Mouse (Mus musculus) induced T-regulatory cell, adult 2 months (primary cell): ENCODE data around the gene Tmem94.
A peak's percentile ranks its signal among the peaks of the same experiment; 100 is the strongest.
"Not testable (repeated sequence)": the region's sequence is repeated elsewhere in the genome, so short reads cannot be mapped to it uniquely, and the experiment has no call there.

ENCODE experiments used
- DNase-seq: peaks from one replicate; pipeline ENCODE4 v3.0.0-alpha.2; 2012; ENCODE audit warnings: low read depth

The Tmem94 gene

DNA sequence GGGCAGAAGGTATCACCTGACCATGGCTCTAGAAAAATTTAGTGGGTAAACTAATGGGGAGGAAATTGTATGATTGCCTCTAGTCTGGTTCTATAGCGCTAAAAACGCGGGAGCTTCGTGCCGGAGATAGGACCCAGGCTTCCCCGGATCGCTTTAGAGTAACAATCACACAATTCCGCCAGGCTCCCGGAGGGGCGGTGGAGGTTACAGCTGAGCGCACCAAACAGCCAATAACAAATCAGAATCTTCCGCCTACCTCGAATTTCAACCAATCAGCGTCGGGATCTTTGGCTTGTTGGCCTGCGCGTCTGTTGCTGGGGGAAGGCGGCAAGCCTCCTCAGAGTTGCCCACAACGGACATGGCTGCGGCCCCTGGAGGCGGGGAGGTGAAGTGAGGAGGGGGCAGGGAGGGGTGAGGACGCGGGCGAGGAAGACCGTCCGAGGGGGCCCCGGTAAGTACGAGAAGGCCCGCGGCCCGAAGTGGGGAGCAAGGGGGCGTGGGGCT lies at the start of gene Tmem94:
TSS of gene Tmem94 (plus strand) at position 331 of the 504 bp plus-strand sequence.
- peak; percentile 100 for DNase-seq

DNA sequence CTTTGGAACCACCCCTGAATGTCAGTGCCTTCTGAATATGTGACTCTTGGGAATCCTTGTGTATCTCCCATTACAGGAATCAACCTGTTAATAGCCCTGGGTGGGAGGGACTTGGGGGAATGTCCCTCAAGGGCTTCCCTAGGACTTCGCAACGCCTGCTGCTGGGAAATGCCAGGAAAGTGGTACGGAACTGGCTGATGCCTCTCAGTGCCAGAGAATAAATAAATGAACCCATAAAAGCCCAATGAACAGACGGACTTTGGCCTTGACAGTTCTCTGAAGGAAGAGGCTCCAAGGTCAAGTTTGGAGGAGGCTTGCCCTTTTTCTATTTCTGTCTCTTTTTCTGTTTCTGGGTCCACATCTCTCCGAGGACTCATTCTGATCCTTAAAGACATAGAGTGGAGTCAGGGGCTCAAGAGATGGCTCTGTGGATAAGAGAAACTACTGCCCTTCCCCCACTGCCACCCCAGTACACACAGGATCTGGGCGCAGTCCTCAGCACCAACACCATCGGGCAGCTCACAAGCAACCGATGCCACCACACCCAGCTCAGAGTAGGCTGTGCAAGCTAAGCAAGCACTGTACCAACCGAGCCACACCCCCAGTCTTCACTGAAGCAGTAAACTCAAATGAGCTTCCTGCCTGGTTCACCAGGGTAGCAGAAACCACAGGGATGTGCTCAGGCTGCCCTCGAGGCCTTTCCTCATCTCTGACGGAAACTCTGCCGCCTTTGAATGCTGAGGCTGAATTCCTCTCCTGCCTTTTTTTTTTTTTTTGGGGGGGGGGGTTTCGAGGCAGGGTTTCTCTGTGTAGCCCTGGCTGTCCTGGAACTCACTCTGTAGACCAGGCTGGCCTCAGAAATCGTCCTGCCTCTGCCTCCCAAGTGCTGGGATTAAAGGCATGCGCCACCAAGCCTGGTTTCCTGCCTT lies 48.6 kb upstream of the Tmem94 start:
- DNase-seq = peak; percentile 72

GRCm38 (mm10) chr11:115717660-115718390 lies 47.4 kb upstream of the Tmem94 start:
- peak; percentile 63 for DNase-seq

GRCm38 (mm10) chr11:115722638-115723037 lies 42.6 kb upstream of the Tmem94 start:
- peak; percentile 89 for DNase-seq

GRCm38 (mm10) chr11:115723231-115723630 lies 42.0 kb upstream of the Tmem94 start:
- no peak for DNase-seq

- no peak for DNase-seq
Measured at GRCm38 (mm10) chr11:115734041-115734686, 31.1 kb upstream of the Tmem94 start.

- no peak for DNase-seq
Measured at GRCm38 (mm10) chr11:115737608-115738208, 27.5 kb upstream of the Tmem94 start.

DNA sequence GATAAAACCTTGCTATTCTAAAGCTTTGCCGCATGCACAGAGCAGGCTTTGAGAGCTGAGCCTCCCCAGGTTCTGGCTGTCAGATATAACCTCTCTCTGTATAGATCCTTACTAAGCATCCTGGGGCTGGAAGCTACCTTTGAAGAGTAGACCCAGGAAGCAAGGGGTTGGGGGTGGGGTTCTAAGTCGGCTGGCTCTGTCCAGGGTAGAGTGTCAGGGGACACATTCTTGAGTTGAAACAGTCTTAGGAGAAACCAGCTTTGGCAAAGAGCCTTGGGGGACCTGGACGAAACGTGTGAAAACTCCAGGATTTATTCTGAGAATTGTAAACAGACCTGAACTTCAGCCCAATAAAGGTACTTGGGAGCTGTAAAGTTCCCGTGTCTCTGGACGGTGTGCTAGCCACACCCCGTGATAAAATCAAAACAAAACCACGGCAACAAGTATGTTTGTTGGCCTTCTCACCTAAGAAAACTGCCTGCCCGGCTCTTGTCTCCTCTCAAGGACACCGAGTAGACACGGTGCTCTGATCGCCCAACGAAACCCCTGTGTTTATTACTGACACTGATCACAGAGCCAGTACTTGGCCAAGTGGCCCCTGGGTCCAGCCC lies 26.9 kb upstream of the Tmem94 start:
- DNase-seq = no peak

DNA sequence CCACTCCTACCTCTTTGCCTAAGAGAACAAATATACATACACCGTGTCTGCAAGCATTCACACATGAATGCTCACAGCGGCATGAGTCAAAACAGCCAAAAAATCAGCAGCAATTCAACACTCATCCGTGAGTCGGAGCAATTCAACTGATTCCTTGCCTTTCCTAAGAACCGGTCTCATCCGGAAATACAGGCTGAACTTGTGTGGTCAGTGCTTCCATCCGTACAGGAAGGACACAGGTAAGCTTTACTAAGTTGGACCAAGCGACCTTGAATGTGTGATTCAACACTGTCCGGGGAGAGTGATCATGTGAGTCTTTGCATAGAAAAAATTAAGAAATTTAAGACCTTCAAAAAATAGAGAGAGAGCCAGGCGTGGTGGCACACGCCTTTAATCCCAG lies 24.2 kb upstream of the Tmem94 start:
- no peak for DNase-seq

DNA sequence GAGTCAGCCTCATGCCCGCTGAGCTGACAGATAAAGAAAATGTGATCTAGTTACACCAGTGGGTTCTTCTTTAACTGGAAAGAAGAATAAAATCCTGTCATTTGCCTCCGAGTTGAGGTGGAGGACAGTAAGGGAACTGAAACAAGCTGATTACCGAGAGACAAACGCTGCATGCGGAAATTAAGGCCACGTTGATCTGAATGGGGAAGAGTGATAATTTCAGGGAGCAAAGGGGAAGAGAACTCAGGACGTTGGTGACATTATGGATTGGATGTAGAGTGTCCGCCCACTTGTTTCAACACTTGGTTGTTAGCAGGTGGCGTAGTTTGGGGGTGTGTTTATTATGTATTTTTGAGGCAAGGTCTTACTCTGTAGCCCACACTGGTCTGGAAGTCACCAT lies 22.3 kb upstream of the Tmem94 start:
- DNase-seq = no peak

- no peak for DNase-seq
Measured at GRCm38 (mm10) chr11:115744385-115744784, 20.8 kb upstream of the Tmem94 start.

DNA sequence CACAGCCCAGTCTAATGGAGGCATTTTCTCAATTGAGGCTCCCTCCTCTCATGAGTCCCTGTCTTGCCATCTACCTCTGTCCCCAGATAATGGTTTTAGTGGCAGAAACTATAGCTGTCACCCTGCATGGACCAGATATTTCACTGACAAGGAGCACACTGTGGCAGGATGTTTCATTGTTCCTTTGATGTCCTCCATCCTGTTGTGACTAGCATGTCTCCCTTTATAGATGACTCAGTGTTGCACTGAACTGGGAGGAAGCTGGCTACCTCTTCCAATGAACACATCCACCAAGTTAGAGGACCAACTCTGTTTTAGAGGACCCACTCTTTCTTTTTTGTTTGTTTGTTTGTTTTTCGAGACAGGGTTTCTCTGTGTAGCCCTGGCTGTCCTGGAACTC lies 19.1 kb upstream of the Tmem94 start:
- DNase-seq = peak; percentile 70

GRCm38 (mm10) chr11:115746762-115747161 lies 18.5 kb upstream of the Tmem94 start:
- DNase-seq = peak; percentile 78

- peak; percentile 77 for DNase-seq
Measured at GRCm38 (mm10) chr11:115747351-115747750, 17.9 kb upstream of the Tmem94 start.

DNA sequence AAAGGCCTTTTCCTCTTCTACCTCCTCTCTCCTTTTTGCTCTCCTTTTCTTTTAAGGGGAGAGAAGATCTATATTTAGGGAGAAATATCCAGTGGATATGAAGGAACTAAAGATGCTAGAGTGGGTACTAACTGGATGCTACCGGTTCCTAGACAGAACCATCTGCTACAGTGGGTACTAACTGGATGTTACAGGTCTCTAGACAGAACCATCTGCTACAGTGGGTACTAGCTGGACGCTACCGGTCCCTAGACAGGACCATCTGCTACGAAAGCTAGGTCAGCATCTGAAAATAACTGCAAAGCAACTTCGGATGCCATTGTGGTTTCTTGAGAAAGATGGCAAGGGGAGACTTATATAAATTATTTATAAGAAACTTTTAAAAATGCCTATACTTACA lies 15.4 kb upstream of the Tmem94 start:
- no peak for DNase-seq

DNA sequence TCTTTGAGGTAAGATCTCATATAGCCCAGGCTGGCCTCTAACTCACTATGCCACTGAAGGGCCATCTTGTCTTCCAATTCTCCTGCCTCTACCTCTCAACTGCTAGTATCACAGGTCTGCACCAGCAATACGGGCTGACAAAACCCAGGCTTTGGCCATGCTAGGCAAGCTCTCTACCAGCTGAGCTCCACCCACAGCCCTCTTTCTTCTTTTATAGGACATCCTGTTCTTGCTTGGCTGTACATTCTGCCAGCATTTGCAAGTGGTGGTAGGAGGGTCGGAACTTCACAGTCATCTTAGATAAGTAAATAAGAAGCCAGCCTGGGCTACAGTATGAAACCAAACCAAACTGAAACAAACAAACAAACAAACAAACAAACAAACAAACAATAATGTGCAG lies 13.5 kb upstream of the Tmem94 start:
- peak; percentile 49 for DNase-seq

- no peak for DNase-seq
Measured at GRCm38 (mm10) chr11:115752653-115753052, 12.6 kb upstream of the Tmem94 start.

GRCm38 (mm10) chr11:115753485-115753884 lies 11.7 kb upstream of the Tmem94 start:
- DNase-seq = peak; percentile 45

- DNase-seq = not testable (repeated sequence)
Measured at GRCm38 (mm10) chr11:115762176-115762575, 3.1 kb upstream of the Tmem94 start.

DNA sequence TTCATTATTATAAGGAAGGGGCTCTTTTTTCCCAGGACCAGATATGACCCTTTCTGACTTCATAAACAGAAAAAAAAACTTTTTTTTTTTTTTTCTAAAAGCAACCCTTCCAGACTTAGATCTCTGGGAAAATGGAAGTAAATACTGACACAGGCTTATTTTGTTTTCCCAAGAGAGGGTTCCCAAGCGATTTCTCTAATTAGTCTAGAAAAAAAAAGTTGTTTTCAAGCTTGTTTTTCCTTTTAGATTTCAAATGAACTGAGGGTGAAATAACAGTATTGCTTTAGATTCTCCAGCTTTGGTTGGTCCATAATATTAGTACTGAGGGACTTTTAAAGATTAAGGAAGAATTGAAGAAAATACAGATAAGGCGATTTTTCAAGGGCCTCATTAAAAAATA lies 535 bp upstream of the Tmem94 start:
- DNase-seq = no peak

DNA sequence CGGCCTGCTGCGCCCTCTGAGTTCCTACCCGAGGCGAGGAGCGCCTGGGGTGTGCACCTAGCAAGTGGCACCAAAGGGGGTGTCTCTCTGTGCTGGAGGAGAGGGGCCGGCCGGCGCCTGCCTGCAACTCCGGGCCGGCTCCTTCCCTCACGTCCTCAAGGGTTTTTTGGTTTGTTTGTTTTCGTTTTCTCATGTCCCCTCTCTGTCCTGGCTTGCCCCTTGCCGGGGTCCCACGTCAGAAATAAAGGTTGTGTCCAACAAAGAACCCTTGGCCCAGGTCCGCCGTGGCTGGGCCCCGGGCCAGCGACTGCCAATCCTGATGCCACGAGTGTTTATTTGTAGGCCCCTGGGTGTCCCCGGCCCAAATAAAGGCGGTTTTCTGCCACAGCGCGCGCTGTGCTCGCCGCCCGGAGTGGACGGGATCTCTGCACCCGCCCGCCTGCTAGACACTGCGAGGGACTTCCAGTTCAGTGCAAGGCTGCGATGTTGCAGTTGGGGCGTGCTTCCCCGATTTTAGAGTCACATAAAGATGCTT lies 441 bp downstream of the Tmem94 start:
- no peak for DNase-seq
